Mouse (Mus musculus) layer of hippocampus, postnatal 36 days (tissue): ENCODE data around the gene Bscl2. TPM values are rescaled to one million over a fixed set of nuclear protein-coding genes. Genes with fewer than 3 reads are reported as not detected.
"Not testable (repeated sequence)": the region's sequence is repeated elsewhere in the genome, so short reads cannot be mapped to it uniquely, and the experiment has no call there.

Source experiments
- DNase-seq, 2 experiments: peaks; one replicate each; pipeline ENCODE4 v3.0.0; 2022
- microRNA-seq, 2 experiments: library from miRNA; unstranded; fragments of <30 nt; microRNA quantifications; one replicate each; pipeline ENCODE4 v1.2.0; 2021
- total RNA-seq, 2 experiments: library from RNA; stranded (reverse); gene quantifications; 2 replicates each; pipeline ENCODE4 v1.2.3; 2021

Gene Bscl2
- total RNA-seq, 2 experiments from 2014 or later: 99.0 to 112 TPM

- no peak for DNase-seq
Observed at GRCm38 (mm10) chr19:8872266-8872840, 35.1 kb downstream of the Bscl2 start.

- no peak for DNase-seq
Observed at GRCm38 (mm10) chr19:8875031-8875430, 37.8 kb downstream of the Bscl2 start.

- peak; percentile 85 to 88 for DNase-seq
Observed at GRCm38 (mm10) chr19:8880311-8881033, 43.2 kb downstream of the Bscl2 start, which contains the start of gene Uqcc3. Gene Uqcc3 (minus strand): TSS chr19:8880923.

- DNase-seq: no peak
Observed at GRCm38 (mm10) chr19:8881034-8881392, 43.7 kb downstream of the Bscl2 start.

GRCm38 (mm10) chr19:8883616-8884015 is 46.3 kb downstream of the Bscl2 start, which contains the start of the genes Lbhd1 and Gm49403:
Gene Lbhd1 (plus strand): TSS chr19:8883732.
Gene Gm49403 (plus strand): TSS chr19:8883930.
- no peak for DNase-seq

- DNase-seq: no peak
Observed at GRCm38 (mm10) chr19:8886916-8887584, 49.8 kb downstream of the Bscl2 start.

GRCm38 (mm10) chr19:8887585-8888463 is 50.6 kb downstream of the Bscl2 start:
- DNase-seq: no peak

GRCm38 (mm10) chr19:8888511-8889385 is 51.5 kb downstream of the Bscl2 start, which contains the start of the genes 1810009A15Rik and Gm49416:
Gene 1810009A15Rik (plus strand): TSS chr19:8888853.
Gene Gm49416 (plus strand): TSS chr19:8888926.
- peak; percentile 90 to 93 for DNase-seq

GRCm38 (mm10) chr19:8892829-8893766 is 55.8 kb downstream of the Bscl2 start, which contains the start of gene Ints5:
Gene Ints5 (plus strand): TSS chr19:8893005.
- peak; percentile 87 for DNase-seq

GRCm38 (mm10) chr19:8895397-8895960 is 58.2 kb downstream of the Bscl2 start:
- no peak for DNase-seq

GRCm38 (mm10) chr19:8896231-8896630 is 59.0 kb downstream of the Bscl2 start:
- DNase-seq: not testable (repeated sequence)

GRCm38 (mm10) chr19:8897211-8897864 is 60.1 kb downstream of the Bscl2 start:
- DNase-seq: peak in 1 of 2 experiments; percentile 37

GRCm38 (mm10) chr19:8897865-8898495 is 60.7 kb downstream of the Bscl2 start, which contains the start of gene Ganab:
Gene Ganab (plus strand): TSS chr19:8898071.
- peak; percentile 94 to 96 for DNase-seq

Small RNAs within 50 kb of the gene (microRNA-seq; reads per million reads assigned to microRNA genes)
- gene Mir5136: 0 reads per million in 2 experiments

Other genes with a start within 250 kb of the Bscl2 start
- 1 to 10 TPM; 8.6 TPM for gene Slc22a8, start 246.2 kb upstream of the Bscl2 start, total RNA-seq
- gene Slc22a6, start 219.4 kb upstream of the Bscl2 start, total RNA-seq: 1 to 10 TPM; 1.7 to 2.1 TPM
- 100 to 1,000 TPM; 172 to 186 TPM for gene Chrm1, start 173.7 kb upstream of the Bscl2 start, total RNA-seq
- gene Slc3a2, start 114.1 kb upstream of the Bscl2 start, total RNA-seq: 100 to 1,000 TPM; 146 to 149 TPM
- gene Wdr74, start 101.6 kb upstream of the Bscl2 start, total RNA-seq: 10 to 100 TPM; 51.0 to 52.3 TPM
- gene 1700092M07Rik, start 96.7 kb upstream of the Bscl2 start, total RNA-seq: 1 to 10 TPM; 1.3 to 1.4 TPM
- 10 to 100 TPM; 67.4 to 76.3 TPM for gene Stx5a, start 96.1 kb upstream of the Bscl2 start, total RNA-seq
- gene Nxf1, start 80.4 kb upstream of the Bscl2 start, total RNA-seq: 100 to 1,000 TPM in 1 of 2 experiments, 10 to 100 TPM in 1; 99.8 to 119 TPM
- 10 to 100 TPM; 79.7 to 86.2 TPM for gene Tmem223, start 66.5 kb upstream of the Bscl2 start, total RNA-seq
- 1 to 10 TPM; 9.4 to 9.9 TPM for gene Tmem179b, start 63.0 kb upstream of the Bscl2 start, total RNA-seq
- 10 to 100 TPM; 12.2 to 13.8 TPM for gene Taf6l, start 51.0 kb upstream of the Bscl2 start, total RNA-seq
- gene Polr2g, start 38.9 kb upstream of the Bscl2 start, total RNA-seq: 100 to 1,000 TPM; 113 to 115 TPM
- 1 to 10 TPM; 6.8 to 7.1 TPM for gene Zbtb3, start 34.9 kb upstream of the Bscl2 start, total RNA-seq
- 10 to 100 TPM; 36.5 to 37.3 TPM for gene Ttc9c, start 18.1 kb upstream of the Bscl2 start, total RNA-seq
- gene Hnrnpul2, start 17.5 kb upstream of the Bscl2 start, total RNA-seq: 100 to 1,000 TPM; 123 to 126 TPM
- not detected for gene AC129217.1, start 7.7 kb upstream of the Bscl2 start, total RNA-seq
- 100 to 1,000 TPM; 161 to 172 TPM for gene Gng3, start 1.7 kb downstream of the Bscl2 start, total RNA-seq
- gene Lrrn4cl, start 13.3 kb downstream of the Bscl2 start, total RNA-seq: under 1 TPM; 0.55 to 0.61 TPM
- gene Ubxn1, start 34.0 kb downstream of the Bscl2 start, total RNA-seq: 10 to 100 TPM; 85.7 to 98.6 TPM
- 10 to 100 TPM; 31.5 to 31.7 TPM for gene Uqcc3, start 43.5 kb downstream of the Bscl2 start, total RNA-seq
- gene Lbhd1, start 46.3 kb downstream of the Bscl2 start, total RNA-seq: 1 to 10 TPM; 4.7 to 6.3 TPM
- not detected for gene Gm49403, start 46.5 kb downstream of the Bscl2 start, total RNA-seq
- gene 1810009A15Rik, start 51.4 kb downstream of the Bscl2 start, total RNA-seq: 10 to 100 TPM; 20.7 to 23.2 TPM
- gene Gm49416, start 51.5 kb downstream of the Bscl2 start, total RNA-seq: 1 to 10 TPM in 1 of 2 experiments, under 1 TPM in 1; 0.99 to 2.3 TPM
- gene Ints5, start 55.5 kb downstream of the Bscl2 start, total RNA-seq: 10 to 100 TPM; 25.2 to 26.3 TPM
- 100 to 1,000 TPM; 111 to 118 TPM for gene Ganab, start 60.6 kb downstream of the Bscl2 start, total RNA-seq
- gene B3gat3, start 82.9 kb downstream of the Bscl2 start, total RNA-seq: 100 to 1,000 TPM; 165 to 175 TPM
- gene Rom1, start 91.9 kb downstream of the Bscl2 start, total RNA-seq: 1 to 10 TPM; 4.0 TPM
- 10 to 100 TPM; 10.9 to 11.8 TPM for gene Eml3, start 92.1 kb downstream of the Bscl2 start, total RNA-seq
- gene Mta2, start 104.4 kb downstream of the Bscl2 start, total RNA-seq: 10 to 100 TPM; 54.7 to 60.7 TPM
- 10 to 100 TPM; 19.6 to 19.7 TPM for gene Tut1, start 116.4 kb downstream of the Bscl2 start, total RNA-seq
- gene Eef1g, start 129.6 kb downstream of the Bscl2 start, total RNA-seq: 100 to 1,000 TPM; 233 to 254 TPM
- 10 to 100 TPM; 14.5 to 24.0 TPM for gene Ahnak, start 151.8 kb downstream of the Bscl2 start, total RNA-seq